Mouse (Mus musculus): ENCODE measurements at regions not wholly inside any gene's neighbourhood (a gene's known extent, or its start where the extent isn't known, plus 50 kb on each side); places are given as distances from the start of the nearest gene placed in this dataset.

DNA sequence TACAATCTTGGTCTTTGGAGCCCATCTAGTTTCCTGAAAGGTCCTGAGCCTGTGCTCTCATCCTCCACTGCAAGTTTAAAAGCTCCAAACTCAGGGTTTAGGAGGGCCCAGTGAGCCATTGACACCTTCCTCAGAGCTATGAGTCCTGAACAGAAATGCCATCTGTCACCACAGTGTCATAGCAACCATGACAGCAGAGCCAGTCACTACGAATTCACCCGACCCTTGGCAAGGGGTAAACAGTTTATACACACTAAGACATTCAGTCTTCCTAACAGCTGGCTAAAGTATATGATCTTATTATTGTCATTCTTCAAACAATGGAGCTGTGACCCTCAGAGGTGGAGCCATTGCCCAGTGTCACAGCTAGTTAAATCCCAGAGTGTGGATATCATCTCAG is 163.2 kb upstream of the Sesn3 start:
- H3K9me3 ChIP-seq (ENCODE audit: control insufficient read depth, low read length), result no peaks in the 10 kb centered on the region
- no peak overlapping the region for H3K4me2 ChIP-seq (ENCODE audit: low read depth, low read length)
- H3K27me3 ChIP-seq (ENCODE audit: control insufficient read depth, insufficient read depth, low read length), result no peaks in the 10 kb centered on the region
- 30% methylated on average over 2 of the region's 2 CpGs for WGBS
- H3K27ac ChIP-seq (ENCODE audit: low read depth, low read length), result no peak overlapping the region
- H3K9ac ChIP-seq (replicated peaks; ENCODE audit: low read depth, low read length), result no peak overlapping the region
- no peaks in the 10 kb centered on the region for H3K4me1 ChIP-seq (ENCODE audit: control insufficient read depth, insufficient read depth, low read length)
- no peak overlapping the region for H3K4me3 ChIP-seq (ENCODE audit: low read depth, low read length)
- no peaks in the 10 kb centered on the region for H3K36me3 ChIP-seq (ENCODE audit: control insufficient read depth, insufficient read depth, low read length)
- ATAC-seq (ENCODE audit: low read depth), result no peak

DNA sequence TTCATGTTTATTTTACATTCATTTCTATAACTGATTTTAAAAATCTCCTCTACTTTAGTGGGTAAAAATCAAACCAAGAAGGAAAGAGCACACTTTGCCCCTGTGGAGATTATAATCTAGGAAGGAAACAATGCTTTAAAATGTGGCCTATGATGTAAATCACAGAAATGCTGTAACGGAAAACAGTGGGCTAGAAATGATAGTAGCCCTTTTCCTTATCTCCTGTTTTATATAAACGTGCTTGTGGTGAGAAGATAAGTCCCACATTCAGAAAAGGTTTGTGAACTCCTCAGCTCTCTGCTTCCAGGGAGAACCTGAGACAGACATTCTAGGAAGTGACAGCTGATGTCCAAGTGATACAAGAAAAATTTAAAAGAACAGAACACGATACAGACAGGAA is 159.3 kb upstream of the Sesn3 start:
- no peak for ATAC-seq (ENCODE audit: low read depth)
- Histone ChIP-seq H3K9me3 (ENCODE audit: control insufficient read depth, low read length) (no peaks in the 10 kb centered on the region), H3K4me2 (ENCODE audit: low read depth, low read length) (no peak overlapping the region), H3K4me3 (ENCODE audit: low read depth, low read length) (no peak overlapping the region), H3K27me3 (ENCODE audit: control insufficient read depth, insufficient read depth, low read length) (no peaks in the 10 kb centered on the region), H3K36me3 (ENCODE audit: control insufficient read depth, insufficient read depth, low read length) (no peaks in the 10 kb centered on the region), H3K4me1 (ENCODE audit: control insufficient read depth, insufficient read depth, low read length) (no peaks in the 10 kb centered on the region), H3K9ac (replicated peaks; ENCODE audit: low read depth, low read length) (no peak overlapping the region), H3K27ac (ENCODE audit: low read depth, low read length) (no peak overlapping the region)
- 90% methylated on average over 3 of the region's 3 CpGs for WGBS

DNA sequence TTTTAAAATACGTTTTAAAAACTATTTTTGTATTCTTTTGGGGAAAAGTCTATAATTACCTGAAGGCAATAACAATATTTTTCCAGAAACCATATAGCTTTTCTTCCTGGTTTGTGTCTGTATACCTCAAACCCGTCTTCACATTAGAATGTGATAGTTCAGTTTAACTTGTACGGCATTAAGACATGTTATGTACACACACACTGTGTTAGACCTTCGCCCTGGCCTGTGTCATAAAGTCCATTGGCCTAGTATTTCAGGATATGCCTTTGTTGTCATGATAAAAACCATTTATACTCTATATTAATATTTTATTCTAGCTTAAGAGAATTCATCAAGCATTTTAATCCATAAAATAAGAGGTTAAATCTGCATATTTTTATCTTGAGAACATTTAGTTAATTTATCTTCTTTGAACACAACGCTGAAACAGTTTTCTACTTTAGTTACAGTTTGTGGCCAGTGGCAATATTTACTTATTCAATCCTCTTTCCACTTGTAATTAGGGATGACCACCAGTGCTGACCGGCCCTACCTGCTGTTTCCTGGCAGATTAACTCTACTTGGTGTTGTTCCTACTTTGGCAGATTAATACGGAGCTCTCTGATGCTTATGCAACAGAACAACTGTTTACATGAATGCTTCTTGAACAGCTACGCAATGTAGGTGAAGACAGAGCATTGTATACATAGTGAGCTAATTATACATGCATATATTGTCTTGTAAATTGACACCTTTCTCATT is 158.6 kb upstream of the Sesn3 start:
- Histone ChIP-seq H3K36me3 (ENCODE audit: control insufficient read depth, insufficient read depth, low read length) (no peaks in the 10 kb centered on the region), H3K27ac (ENCODE audit: low read depth, low read length) (no peak overlapping the region), H3K9ac (replicated peaks; ENCODE audit: low read depth, low read length) (no peak overlapping the region), H3K27me3 (ENCODE audit: control insufficient read depth, insufficient read depth, low read length) (no peaks in the 10 kb centered on the region), H3K4me2 (ENCODE audit: low read depth, low read length) (no peak overlapping the region), H3K4me3 (ENCODE audit: low read depth, low read length) (no peak overlapping the region), H3K4me1 (ENCODE audit: control insufficient read depth, insufficient read depth, low read length) (no peaks in the 10 kb centered on the region), H3K9me3 (ENCODE audit: control insufficient read depth, low read length) (no peaks in the 10 kb centered on the region)
- ATAC-seq (ENCODE audit: low read depth), result no peak
- WGBS, result 83% methylated on average over 8 of the region's 8 CpGs

DNA sequence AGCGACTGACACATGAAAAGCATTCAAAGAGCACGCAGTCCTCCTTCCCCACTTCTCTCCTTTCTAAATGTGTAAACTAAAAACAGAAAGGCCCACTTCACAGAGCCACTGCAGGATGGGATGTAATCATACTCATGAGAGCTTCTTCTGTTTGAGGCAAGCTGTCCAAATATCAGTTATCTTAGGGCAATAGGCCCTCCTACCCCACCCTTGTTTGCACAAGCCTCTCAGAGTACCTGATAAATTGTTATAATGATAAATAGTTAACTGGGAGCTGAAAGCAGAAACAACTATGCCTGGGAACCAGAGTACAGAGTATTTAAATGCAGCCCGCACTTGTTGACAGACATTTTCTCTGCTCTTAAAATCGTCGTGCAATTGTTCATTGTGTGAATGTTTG is 141.5 kb upstream of the Sesn3 start:
- Histone ChIP-seq H3K4me3 (ENCODE audit: low read depth, low read length) (no peak overlapping the region), H3K9me3 (ENCODE audit: control insufficient read depth, low read length) (no peaks in the 10 kb centered on the region; the same call in 1 of the 2 replicates), H3K27ac (ENCODE audit: low read depth, low read length) (no peak overlapping the region), H3K4me2 (ENCODE audit: low read depth, low read length) (no peak overlapping the region), H3K4me1 (ENCODE audit: control insufficient read depth, insufficient read depth, low read length) (no peaks in the 10 kb centered on the region), H3K9ac (replicated peaks; ENCODE audit: low read depth, low read length) (no peak overlapping the region), H3K27me3 (ENCODE audit: control insufficient read depth, insufficient read depth, low read length) (no peaks in the 10 kb centered on the region), H3K36me3 (ENCODE audit: control insufficient read depth, insufficient read depth, low read length) (no peaks in the 10 kb centered on the region)
- no peak for ATAC-seq (ENCODE audit: low read depth)
- 92% methylated on average over 5 of the region's 5 CpGs for WGBS

DNA sequence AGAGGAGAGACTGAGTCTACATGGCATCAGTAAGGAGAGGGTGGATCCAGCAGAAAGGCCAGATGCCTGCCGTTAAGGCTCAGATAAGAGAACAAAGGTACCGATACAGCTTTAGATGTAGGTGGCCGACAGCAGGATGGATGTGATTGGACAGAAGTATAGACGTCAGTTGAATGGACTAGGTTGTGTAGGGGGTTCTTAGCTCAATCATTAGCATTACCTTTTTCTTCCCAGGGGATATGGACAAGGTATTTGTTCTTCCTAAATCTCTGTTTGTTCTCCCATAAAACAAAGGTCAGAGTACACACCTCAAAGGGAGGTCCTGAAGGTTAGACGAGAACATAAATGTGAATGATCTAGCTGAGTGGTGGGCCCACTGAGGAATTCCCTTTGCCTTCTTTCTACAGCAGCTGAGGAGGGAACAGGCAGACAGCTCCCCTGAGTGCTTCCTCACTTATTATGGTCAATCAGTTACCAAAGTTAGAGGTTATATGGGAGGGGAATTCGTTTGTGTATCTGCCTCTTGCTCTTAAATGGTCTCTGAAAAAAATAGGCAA is 139.9 kb upstream of the Sesn3 start:
- no peaks in the 10 kb centered on the region; the same call in 1 of the 2 replicates for H3K9me3 ChIP-seq (ENCODE audit: control insufficient read depth, low read length)
- no peak overlapping the region for H3K4me3 ChIP-seq (ENCODE audit: low read depth, low read length)
- H3K36me3 ChIP-seq (ENCODE audit: control insufficient read depth, insufficient read depth, low read length), result no peaks in the 10 kb centered on the region
- no peaks in the 10 kb centered on the region for H3K4me1 ChIP-seq (ENCODE audit: control insufficient read depth, insufficient read depth, low read length)
- no peak overlapping the region for H3K9ac ChIP-seq (replicated peaks; ENCODE audit: low read depth, low read length)
- no peaks in the 10 kb centered on the region for H3K27me3 ChIP-seq (ENCODE audit: control insufficient read depth, insufficient read depth, low read length)
- ATAC-seq (ENCODE audit: low read depth), result no peak
- no peak overlapping the region for H3K27ac ChIP-seq (ENCODE audit: low read depth, low read length)
- WGBS, result 72% methylated on average over 6 of the region's 6 CpGs
- H3K4me2 ChIP-seq (ENCODE audit: low read depth, low read length), result no peak overlapping the region

DNA sequence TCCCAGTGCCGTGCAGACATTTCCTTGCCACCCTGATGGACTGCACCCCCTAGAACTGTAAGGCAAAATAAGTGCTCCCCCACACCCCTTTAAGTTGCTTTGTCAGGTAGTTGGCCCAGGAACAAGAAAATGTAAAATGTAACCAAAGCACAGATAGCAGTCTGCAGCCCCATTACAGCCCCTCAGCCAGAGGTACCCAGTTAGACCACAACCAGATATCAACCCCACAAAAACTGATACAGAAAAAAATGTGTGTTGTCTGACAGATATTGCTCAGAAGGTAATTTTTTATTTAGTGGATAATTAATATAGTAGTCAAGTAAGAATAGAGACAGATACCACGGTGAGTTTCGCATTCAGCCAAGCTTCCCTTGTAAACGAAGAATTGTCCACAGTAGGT is 133.5 kb upstream of the Sesn3 start:
- no peaks in the 10 kb centered on the region for H3K4me1 ChIP-seq (ENCODE audit: control insufficient read depth, insufficient read depth, low read length)
- H3K4me3 ChIP-seq (ENCODE audit: low read depth, low read length), result no peak overlapping the region
- no peaks in the 10 kb centered on the region for H3K9me3 ChIP-seq (ENCODE audit: control insufficient read depth, low read length)
- WGBS, result 94% methylated on average over 4 of the region's 4 CpGs
- H3K36me3 ChIP-seq (ENCODE audit: control insufficient read depth, insufficient read depth, low read length), result no peaks in the 10 kb centered on the region
- no peak overlapping the region for H3K27ac ChIP-seq (ENCODE audit: low read depth, low read length)
- H3K9ac ChIP-seq (replicated peaks; ENCODE audit: low read depth, low read length), result no peak overlapping the region
- H3K4me2 ChIP-seq (ENCODE audit: low read depth, low read length), result no peak overlapping the region
- ATAC-seq (ENCODE audit: low read depth), result no peak
- no peaks in the 10 kb centered on the region for H3K27me3 ChIP-seq (ENCODE audit: control insufficient read depth, insufficient read depth, low read length)

DNA sequence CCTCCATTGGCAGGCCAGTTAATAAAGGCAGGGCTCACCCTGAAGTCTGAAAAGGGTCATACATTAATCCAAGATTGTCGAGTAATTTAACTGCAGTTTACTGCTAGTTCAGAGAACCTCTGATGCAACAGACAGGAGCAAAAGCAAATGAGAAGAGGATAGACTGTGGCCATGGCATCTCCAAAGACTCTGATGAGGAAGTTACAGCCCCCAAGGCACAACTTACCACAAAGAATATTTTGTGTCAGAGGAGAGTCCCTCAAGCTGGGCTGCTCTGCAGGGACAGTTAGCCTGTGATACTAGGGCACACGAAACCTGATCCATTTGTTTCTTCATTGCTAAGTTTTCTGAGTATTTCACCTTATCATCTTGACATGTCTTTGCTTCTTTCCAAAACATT is 130.9 kb upstream of the Sesn3 start:
- no peaks in the 10 kb centered on the region for H3K4me1 ChIP-seq (ENCODE audit: control insufficient read depth, insufficient read depth, low read length)
- H3K4me3 ChIP-seq (ENCODE audit: low read depth, low read length), result no peak overlapping the region
- no peak for ATAC-seq (ENCODE audit: low read depth)
- no peaks in the 10 kb centered on the region for H3K27me3 ChIP-seq (ENCODE audit: control insufficient read depth, insufficient read depth, low read length)
- no peaks in the 10 kb centered on the region for H3K36me3 ChIP-seq (ENCODE audit: control insufficient read depth, insufficient read depth, low read length)
- no peak overlapping the region for H3K9ac ChIP-seq (replicated peaks; ENCODE audit: low read depth, low read length)
- 50% methylated on average over 2 of the region's 2 CpGs for WGBS
- no peak overlapping the region for H3K27ac ChIP-seq (ENCODE audit: low read depth, low read length)
- H3K4me2 ChIP-seq (ENCODE audit: low read depth, low read length), result no peak overlapping the region
- no peaks in the 10 kb centered on the region for H3K9me3 ChIP-seq (ENCODE audit: control insufficient read depth, low read length)

DNA sequence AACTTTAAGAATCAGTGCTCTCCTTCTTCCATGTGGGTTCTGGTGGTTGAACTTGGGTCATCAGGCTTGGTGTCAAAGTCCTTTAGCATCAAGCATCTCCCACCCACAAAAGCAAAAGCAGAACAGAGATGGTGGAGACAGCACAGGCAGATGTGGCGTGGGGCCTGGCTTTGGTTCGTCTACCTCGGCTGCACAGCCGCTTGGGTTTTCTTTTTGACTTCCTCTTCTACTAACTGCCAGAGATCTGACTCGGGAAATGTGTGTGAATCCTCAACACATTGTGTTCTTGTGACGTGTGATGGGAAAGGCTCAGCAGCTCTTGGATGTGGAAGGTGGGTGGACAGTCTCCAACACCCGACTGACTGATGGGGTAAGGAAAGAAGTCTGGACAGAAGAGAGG is 127.8 kb upstream of the Sesn3 start:
- H3K4me3 ChIP-seq (ENCODE audit: low read depth, low read length), result no peak overlapping the region
- 94% methylated on average over 7 of the region's 7 CpGs for WGBS
- no peaks in the 10 kb centered on the region for H3K27me3 ChIP-seq (ENCODE audit: control insufficient read depth, insufficient read depth, low read length)
- no peaks in the 10 kb centered on the region for H3K4me1 ChIP-seq (ENCODE audit: control insufficient read depth, insufficient read depth, low read length)
- no peaks in the 10 kb centered on the region for H3K9me3 ChIP-seq (ENCODE audit: control insufficient read depth, low read length)
- no peak overlapping the region for H3K4me2 ChIP-seq (ENCODE audit: low read depth, low read length)
- H3K27ac ChIP-seq (ENCODE audit: low read depth, low read length), result no peak overlapping the region
- no peaks in the 10 kb centered on the region for H3K36me3 ChIP-seq (ENCODE audit: control insufficient read depth, insufficient read depth, low read length)
- no peak overlapping the region for H3K9ac ChIP-seq (replicated peaks; ENCODE audit: low read depth, low read length)
- ATAC-seq (ENCODE audit: low read depth), result no peak

DNA sequence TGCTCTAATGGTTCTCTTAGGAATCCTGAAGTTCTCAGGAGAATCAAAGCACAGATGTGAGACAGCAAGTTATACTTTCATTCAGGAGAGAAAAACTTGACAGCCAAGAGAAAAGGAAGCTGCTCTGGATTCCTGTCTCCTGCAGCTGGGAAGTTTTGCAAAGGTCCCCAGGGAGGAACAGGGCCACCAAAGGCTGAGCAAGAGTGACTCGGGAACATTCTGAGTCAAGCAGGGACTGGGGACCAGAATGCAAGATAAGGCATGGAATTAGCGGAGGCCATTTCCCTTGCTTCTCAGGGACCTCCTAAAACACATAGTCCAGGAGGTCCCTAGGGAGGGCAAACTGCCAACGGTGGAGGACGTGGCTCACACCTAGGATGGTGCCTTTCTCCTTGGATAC is 127.1 kb upstream of the Sesn3 start:
- H3K4me1 ChIP-seq (ENCODE audit: control insufficient read depth, insufficient read depth, low read length), result no peaks in the 10 kb centered on the region
- ATAC-seq (ENCODE audit: low read depth), result no peak
- no peaks in the 10 kb centered on the region for H3K36me3 ChIP-seq (ENCODE audit: control insufficient read depth, insufficient read depth, low read length)
- H3K27ac ChIP-seq (ENCODE audit: low read depth, low read length), result no peak overlapping the region
- no peaks in the 10 kb centered on the region for H3K9me3 ChIP-seq (ENCODE audit: control insufficient read depth, low read length)
- H3K9ac ChIP-seq (replicated peaks; ENCODE audit: low read depth, low read length), result no peak overlapping the region
- H3K4me3 ChIP-seq (ENCODE audit: low read depth, low read length), result no peak overlapping the region
- H3K27me3 ChIP-seq (ENCODE audit: control insufficient read depth, insufficient read depth, low read length), result no peaks in the 10 kb centered on the region
- no peak overlapping the region for H3K4me2 ChIP-seq (ENCODE audit: low read depth, low read length)
- 71% methylated on average over 4 of the region's 4 CpGs for WGBS
